Mouse (Mus musculus): ENCODE measurements at regions not wholly inside any gene's neighbourhood (a gene's known extent, or its start where the extent isn't known, plus 50 kb on each side); places are given as distances from the start of the nearest gene placed in this dataset.

DNA sequence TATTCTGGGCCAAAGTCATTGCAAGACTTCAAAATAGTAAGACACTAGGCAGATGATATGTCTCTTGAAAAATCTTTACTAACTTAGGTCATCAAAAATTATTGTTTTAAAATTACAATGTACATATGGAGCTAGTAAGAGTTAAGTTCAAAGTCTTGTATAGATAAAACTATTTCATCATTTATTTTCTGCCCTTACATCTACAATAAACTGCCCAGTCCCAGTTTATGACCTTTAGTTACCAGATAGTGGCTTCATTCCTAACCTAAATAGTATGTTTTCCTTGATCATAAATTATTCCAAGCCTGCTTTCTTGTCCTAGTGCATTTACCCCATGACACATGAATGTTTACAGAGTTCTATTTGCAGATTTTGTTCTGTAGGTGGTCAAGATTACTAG is 72.9 kb downstream of the Manea start:
- DNase-seq = no peak

DNA sequence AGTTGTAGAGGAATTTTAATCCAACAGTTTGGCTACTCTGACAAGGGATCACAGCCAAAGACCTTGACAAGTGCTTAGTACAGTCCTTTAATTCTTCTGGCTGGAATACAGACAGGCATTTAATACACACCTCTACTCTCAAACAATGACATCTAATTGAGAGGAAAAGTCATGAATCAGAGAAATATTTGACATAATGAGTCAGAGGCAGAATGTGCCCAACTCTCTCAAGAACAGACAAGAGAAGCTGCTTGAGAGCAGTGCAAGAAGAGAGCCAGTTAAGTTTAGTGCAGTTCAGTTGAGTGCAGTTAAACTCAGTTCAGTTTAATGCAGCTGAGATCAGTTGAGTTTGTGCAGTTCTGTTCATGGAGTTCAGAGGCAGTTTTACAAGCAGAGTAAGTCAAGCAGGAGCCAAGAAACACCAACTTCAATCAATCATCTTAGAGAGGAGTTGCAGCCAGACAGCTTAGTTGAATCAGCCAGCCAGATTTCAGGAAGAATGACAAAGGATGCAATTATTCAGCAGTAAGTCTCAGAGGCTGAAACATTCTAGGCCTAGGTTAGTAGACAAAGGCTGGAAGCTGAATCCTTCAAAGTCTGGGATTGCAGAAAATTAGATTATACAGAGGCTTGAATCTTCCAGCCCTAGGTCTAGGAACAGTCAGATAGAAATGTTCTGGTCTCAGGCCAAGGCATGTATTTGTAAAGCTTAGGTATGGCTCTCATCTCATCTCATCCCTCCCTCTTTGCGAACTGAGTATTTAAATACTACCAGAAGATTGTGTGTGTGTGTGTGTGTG is 87.3 kb downstream of the Manea start:
- no peak for DNase-seq

DNA sequence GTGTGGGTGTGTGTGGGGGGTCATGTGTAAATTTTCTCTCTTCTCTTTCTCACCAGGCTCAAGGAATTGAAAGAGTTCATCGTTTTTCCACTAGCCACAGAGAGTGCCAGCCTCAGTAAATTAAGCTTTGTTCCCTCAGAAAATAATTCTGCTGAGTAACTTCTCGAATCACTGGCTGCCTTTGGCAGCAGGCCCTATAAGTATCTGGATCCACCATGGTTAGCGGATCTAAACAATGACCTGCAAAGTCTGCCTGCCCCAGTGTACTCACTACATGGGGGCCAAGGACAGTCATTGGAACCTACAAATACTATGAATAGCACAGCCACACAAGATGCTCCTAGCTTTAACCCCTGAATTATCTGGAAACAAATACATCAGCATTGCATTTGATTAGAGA is 90.8 kb downstream of the Manea start:
- no peak for DNase-seq

DNA sequence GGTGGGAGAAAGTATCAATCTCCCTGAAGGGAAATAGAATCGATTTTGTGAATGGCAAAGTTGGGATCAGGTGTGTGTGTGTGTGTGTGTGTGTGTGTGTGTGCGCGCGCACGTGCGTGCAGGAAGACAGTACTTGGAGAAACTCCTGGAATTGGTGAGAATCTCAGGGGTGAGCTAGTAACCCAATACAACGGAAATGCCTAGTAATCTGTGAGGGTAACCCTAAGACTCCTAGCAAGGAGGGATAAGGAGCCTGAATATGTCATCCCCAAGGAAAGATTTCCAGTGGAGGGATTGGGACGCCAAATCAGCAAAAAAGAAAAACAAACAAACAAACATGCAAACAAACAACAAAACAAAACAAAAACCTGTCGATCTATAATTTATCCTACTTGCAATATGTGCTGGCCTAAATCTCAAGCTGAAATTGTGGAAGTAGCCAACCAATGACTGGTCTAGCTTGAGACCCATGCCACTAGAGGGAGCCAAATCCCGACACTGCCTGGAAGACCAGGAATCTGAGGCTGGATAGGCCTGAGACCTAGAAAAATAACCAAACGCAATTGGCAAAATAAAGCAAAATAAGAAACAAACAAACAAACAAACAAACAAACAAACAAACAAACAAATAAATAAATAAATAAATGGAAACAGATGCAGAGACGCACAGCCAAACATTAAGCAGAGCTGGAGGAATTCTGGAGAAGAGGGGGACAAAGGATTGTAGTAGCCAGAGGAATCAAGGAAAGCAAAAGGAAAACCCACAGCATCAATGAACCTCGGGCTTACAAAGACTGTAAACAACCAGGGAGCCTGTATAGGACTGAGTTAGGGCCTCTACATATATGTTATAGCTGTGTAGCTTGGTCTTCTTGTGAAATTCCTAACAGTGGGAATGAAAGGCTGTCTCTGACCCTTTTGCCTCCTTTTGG is 98.5 kb downstream of the Manea start:
- DNase-seq = peak; percentile 64

DNA sequence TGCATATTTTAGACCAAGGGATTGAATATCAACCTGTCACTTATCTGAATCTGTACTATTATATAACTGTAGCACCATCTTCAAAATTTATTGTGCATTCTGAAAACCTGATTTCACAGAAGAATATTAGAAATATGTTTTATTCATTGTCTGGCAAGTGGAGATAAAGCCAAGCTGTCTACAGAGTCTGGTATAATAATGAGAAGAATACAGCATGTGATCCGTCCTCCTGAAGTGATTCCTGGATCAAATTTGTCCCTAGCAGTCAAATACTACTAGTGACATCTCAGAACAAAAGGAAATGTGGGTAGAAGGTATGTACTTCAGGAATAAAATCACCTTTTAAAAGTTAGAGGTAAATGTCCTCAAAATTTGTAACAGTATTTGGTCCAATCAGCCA is 123.4 kb downstream of the Manea start:
- no peak for DNase-seq
